Mouse (Mus musculus) lung, postnatal 0 days (tissue): ENCODE results near the gene Gm9922.

Experiments used
- CTCF ChIP-seq: IDR thresholded peaks from 2 replicates; pipeline ENCODE4 v1.5.1; 2016; ENCODE audit warnings: antibody characterized with exemption, mild to moderate bottlenecking
- EP300 ChIP-seq: IDR thresholded peaks from 2 replicates; pipeline ENCODE4 v1.6.1; 2016; ENCODE audit warnings: antibody characterized with exemption, mild to moderate bottlenecking, control low read depth

DNA sequence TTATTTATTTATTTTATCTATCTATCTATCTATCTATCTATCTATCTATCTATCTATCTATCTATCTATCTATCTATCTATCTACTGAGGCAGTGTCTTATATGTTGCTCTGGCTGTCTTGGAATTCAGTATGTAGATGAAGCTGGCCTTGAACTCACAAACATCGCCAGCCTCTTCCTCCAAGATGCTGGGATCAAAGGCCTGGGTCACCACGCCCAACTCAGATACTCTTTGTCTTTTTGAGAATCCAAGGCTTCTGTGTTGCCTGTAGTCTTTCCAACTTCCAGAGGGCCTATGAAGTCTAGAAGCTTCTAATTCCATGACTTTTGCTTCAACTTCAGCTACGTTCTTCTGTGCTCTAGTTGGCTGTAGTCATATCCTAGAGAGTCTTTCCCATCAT is 48.8 kb upstream of the Gm9922 start:
- TF ChIP-seq CTCF, result no peak
- TF ChIP-seq EP300, result no peak
